Mouse (Mus musculus): Measurements from ENCODE around the gene Gm6370. TPM values are rescaled to one million over a fixed set of nuclear protein-coding genes. Genes with fewer than 3 reads are reported as not detected.
"Not testable (repeated sequence)": the region's sequence is repeated elsewhere in the genome, so short reads cannot be mapped to it uniquely, and the experiment has no call there.

Gene Gm6370
- total RNA-seq (2012; rRNA removed) (not detected in 2 replicates), polyA plus RNA-seq (2012; ENCODE audit: insufficient read depth in 1 of 2, insufficient read length in 2 of 2, low read depth in 1 of 2, low replicate concordance in 2 of 2, missing spikeins in 1 of 2) (not detected)

GRCm38 (mm10) chr5:146491063-146491462, at the start of gene Gm6370:
TSS of gene Gm6370 (plus strand) at chr5:146491363.
- not testable (repeated sequence) for H3K4me3 ChIP-seq (ENCODE audit: control insufficient read depth in 1 of 2, insufficient read depth in 1 of 2, low read depth in 2 of 2, low read length in 2 of 2)

GRCm38 (mm10) chr5:146442767-146443166, 48.4 kb upstream of the Gm6370 start:
- Histone ChIP-seq H3K27me3 (ENCODE audit: control insufficient read depth in 1 of 2, insufficient read depth in 2 of 2, low read length in 2 of 2) (no peaks in the 10 kb centered on the region), H3K79me2 (ENCODE audit: control insufficient read depth, insufficient read depth, low read length, poor library complexity) (no peaks in the 10 kb centered on the region), H3K9me3 (replicated peaks; ENCODE audit: insufficient read depth, low read length) (no peaks in the 10 kb centered on the region), H3K9ac (ENCODE audit: control insufficient read depth, low read depth, low read length, poor library complexity, severe bottlenecking) (no peak overlapping the region), H3K36me3 (ENCODE audit: control insufficient read depth in 1 of 2, insufficient read depth in 2 of 2, low read length in 2 of 2) (no peaks in the 10 kb centered on the region), H3K27ac (ENCODE audit: control insufficient read depth, low read depth, low read length) (no peak overlapping the region), H3K4me1 (ENCODE audit: control insufficient read depth in 1 of 2, insufficient read depth in 2 of 2, low read length in 2 of 2) (no peaks in the 10 kb centered on the region), H3K4me3 (ENCODE audit: control insufficient read depth in 1 of 2, insufficient read depth in 1 of 2, low read depth in 2 of 2, low read length in 2 of 2) (no peak overlapping the region)
- no peak for DNase-seq (ENCODE audit: low read depth, low spot score)
- no peak for TF ChIP-seq BHLHE40 (IDR thresholded peaks at IDR 0.05; ENCODE audit: borderline replicate concordance, low read depth, low read length)
- no peak for TF ChIP-seq ZKSCAN1 (IDR thresholded peaks at IDR 0.05; ENCODE audit: low read depth, low read length)
- TF ChIP-seq SIN3A (IDR thresholded peaks at IDR 0.05; ENCODE audit: low read length) = no peak
- TF ChIP-seq CHD2 (IDR thresholded peaks at IDR 0.05; ENCODE audit: low read length) = no peak
- no peak for TF ChIP-seq RCOR1 (IDR thresholded peaks at IDR 0.05; ENCODE audit: low read depth, low read length)

More at GRCm38 (mm10) chr5:146491063-146491462, at the start of gene Gm6370:
- not testable (repeated sequence) for H3K27ac ChIP-seq (ENCODE audit: control insufficient read depth, low read depth, low read length); DNase-seq (ENCODE audit: low read depth, low spot score); H3K27me3 ChIP-seq (ENCODE audit: control insufficient read depth in 1 of 2, insufficient read depth in 2 of 2, low read length in 2 of 2); H3K36me3 ChIP-seq (ENCODE audit: control insufficient read depth in 1 of 2, insufficient read depth in 2 of 2, low read length in 2 of 2); H3K9ac ChIP-seq (ENCODE audit: control insufficient read depth, low read depth, low read length, poor library complexity, severe bottlenecking); H3K4me1 ChIP-seq (ENCODE audit: control insufficient read depth in 1 of 2, insufficient read depth in 2 of 2, low read length in 2 of 2); H3K79me2 ChIP-seq (ENCODE audit: control insufficient read depth, insufficient read depth, low read length, poor library complexity); H3K9me3 ChIP-seq (replicated peaks; ENCODE audit: insufficient read depth, low read length)

GRCm38 (mm10) chr5:146446633-146447032, 44.5 kb upstream of the Gm6370 start:
- Histone ChIP-seq H3K4me1 (ENCODE audit: control insufficient read depth in 1 of 2, insufficient read depth in 2 of 2, low read length in 2 of 2) (no peaks in the 10 kb centered on the region), H3K27ac (ENCODE audit: control insufficient read depth, low read depth, low read length) (no peak overlapping the region), H3K27me3 (ENCODE audit: control insufficient read depth in 1 of 2, insufficient read depth in 2 of 2, low read length in 2 of 2) (no peaks in the 10 kb centered on the region), H3K4me3 (ENCODE audit: control insufficient read depth in 1 of 2, insufficient read depth in 1 of 2, low read depth in 2 of 2, low read length in 2 of 2) (no peak overlapping the region), H3K9ac (ENCODE audit: control insufficient read depth, low read depth, low read length, poor library complexity, severe bottlenecking) (no peak overlapping the region), H3K9me3 (replicated peaks; ENCODE audit: insufficient read depth, low read length) (no peaks in the 10 kb centered on the region), H3K36me3 (ENCODE audit: control insufficient read depth in 1 of 2, insufficient read depth in 2 of 2, low read length in 2 of 2) (no peaks in the 10 kb centered on the region), H3K79me2 (ENCODE audit: control insufficient read depth, insufficient read depth, low read length, poor library complexity) (no peaks in the 10 kb centered on the region)
- DNase-seq (ENCODE audit: low read depth, low spot score) = no peak
- TF ChIP-seq GABPA (IDR thresholded peaks at IDR 0.05; ENCODE audit: low read depth, low read length) (no peak), EP300 (IDR thresholded peaks at IDR 0.05; ENCODE audit: low read depth in 1 of 2, low read length in 2 of 2) (no peak), KAT2A (conservative IDR thresholded peaks at IDR 0.05; ENCODE audit: low read depth, low read length) (no peak), CTCF (IDR thresholded peaks at IDR 0.05 in 2 of 3, conservative IDR thresholded peaks at IDR 0.05 in 1 of 3; ENCODE audit: control insufficient read depth in 1 of 3, insufficient read depth in 1 of 3, low read depth in 2 of 3, low read length in 3 of 3, poor library complexity in 1 of 3, severe bottlenecking in 1 of 3) (no peak), RAD21 (IDR thresholded peaks at IDR 0.05; ENCODE audit: low read depth, low read length) (no peak), MYB (IDR thresholded peaks at IDR 0.05; ENCODE audit: low read depth, low read length) (no peak), MAZ (IDR thresholded peaks at IDR 0.05; ENCODE audit: low read depth, low read length) (no peak), POLR2AphosphoS5 (IDR thresholded peaks at IDR 0.05; ENCODE audit: borderline replicate concordance, low read depth, low read length) (no peak; the same call in 1 of the 2 replicates), UBTF (IDR thresholded peaks at IDR 0.05; ENCODE audit: borderline replicate concordance, insufficient read depth, low read depth, low read length) (no peak), SIN3A (IDR thresholded peaks at IDR 0.05; ENCODE audit: low read length) (no peak), ETS1 (IDR thresholded peaks at IDR 0.05; ENCODE audit: low read depth, low read length) (no peak), MAFK (IDR thresholded peaks at IDR 0.05; ENCODE audit: borderline replicate concordance, low read depth, low read length) (no peak)

All from MEL (cell line).